Mouse (Mus musculus) CD8-positive naive resting alpha-beta T cell, adult 2 months (primary cell): ENCODE results near the gene Tcte1.

Experiments used
- DNase-seq, 2 experiments: peaks; one replicate each; pipeline ENCODE4 v3.0.0; 2022; ENCODE audit warnings: low read depth in 2 of 2, low spot score in 2 of 2

Gene Tcte1

GRCm38 (mm10) chr17:45511757-45512156 lies 11.5 kb upstream of the Tcte1 start:
- no peak for DNase-seq

DNA sequence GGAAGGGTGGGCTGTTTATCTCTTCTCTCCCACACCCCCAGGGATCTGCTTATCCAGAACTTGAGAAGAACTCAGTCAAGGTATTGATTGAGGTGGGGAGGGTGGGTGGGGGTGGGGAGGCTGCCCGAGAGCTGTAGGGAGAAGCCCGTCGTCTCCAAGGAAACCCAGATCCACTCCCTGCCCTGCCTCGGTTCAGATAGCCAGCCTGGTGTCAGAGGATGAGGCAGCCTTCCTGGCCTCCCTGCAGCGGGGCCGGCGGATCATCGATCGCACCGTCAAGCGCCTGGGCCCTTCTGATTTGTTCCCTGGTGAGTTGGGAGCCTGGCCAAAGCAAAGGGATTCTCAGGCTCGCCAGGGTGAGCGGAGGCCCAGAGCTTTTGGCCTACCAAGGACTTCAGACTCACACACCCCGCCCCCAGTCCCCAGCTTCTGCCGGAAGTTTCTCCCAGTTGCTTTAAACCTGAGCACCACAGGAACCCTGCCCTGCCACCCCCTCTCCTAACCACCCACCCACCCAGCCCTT lies 8.0 kb upstream of the Tcte1 start:
- no peak for DNase-seq

GRCm38 (mm10) chr17:45515806-45516205 lies 7.4 kb upstream of the Tcte1 start:
- no peak for DNase-seq

DNA sequence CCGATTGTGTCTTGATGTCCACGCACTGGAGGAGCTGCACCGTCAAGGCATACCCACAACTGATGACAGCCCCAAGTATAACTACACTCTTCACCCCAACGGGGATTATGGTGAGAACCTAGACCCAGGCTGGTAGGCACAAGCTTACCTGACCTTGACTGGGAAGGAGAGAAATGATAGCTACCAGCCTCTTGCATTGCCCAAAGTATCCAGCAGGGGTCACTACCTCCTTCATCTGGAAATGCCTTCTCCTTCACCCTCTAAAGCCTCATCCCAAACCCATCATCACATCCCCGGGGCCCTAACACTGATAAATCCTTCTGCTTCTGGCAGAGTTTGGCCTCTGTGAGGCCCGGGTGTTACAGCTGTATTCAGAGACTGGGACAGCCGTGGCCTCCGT lies 6.7 kb upstream of the Tcte1 start:
- DNase-seq: peak; percentile 68 to 72

GRCm38 (mm10) chr17:45517135-45517534 lies 6.1 kb upstream of the Tcte1 start:
- DNase-seq: no peak

DNA sequence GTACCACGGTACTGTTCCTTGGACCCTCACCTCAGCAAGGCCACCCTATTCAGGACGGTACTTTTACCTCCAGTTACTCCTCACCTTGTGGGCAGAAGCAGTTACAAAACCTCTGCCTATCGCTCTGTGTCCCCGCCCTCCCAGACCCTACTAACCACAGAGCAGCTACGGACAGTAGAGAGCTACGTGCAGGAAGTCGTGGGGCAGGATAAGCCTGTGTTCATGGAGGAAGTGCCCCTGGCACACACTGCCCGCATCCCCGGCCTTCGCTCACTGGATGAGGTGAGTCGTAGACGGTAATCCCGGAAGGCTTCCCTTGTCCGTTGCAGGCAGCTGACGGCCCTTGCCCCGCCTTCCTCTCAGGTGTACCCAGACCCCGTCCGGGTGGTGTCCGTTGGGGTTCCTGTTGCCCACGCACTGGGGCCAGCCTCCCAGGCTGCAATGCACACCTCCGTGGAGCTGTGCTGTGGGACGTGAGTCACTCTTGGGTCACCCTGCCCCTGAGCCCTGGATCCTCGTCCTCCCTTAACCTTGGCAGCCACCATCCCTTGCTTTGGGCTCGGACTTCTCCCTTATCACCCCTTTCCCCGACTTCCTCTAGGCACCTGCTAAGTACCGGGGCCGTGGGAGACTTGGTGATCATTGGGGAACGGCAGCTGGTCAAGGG lies 5.6 kb upstream of the Tcte1 start:
- no peak for DNase-seq

- DNase-seq: no peak
These were observed 4.3 kb upstream of the Tcte1 start for GRCm38 (mm10) chr17:45518766-45519475.

DNA sequence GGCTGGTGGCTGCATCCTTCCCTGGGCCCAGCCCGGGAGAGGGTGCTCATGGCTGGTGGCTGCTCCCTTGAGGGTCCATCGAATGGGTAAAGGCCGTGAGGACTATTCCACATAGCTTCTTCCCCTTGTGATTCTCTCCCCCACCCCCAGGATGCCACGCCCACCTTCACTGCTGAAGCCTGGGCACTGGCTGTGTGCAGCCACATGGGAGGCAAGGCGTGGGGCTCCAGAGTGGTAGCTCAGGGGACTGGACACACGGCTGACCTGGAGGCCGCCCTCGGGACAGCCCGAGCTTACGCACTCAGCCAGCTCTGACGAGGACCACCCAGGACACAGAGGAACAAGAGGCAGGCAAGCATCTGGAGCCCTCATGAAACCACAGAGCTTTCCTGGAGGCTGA lies 3.1 kb upstream of the Tcte1 start:
- DNase-seq: no peak

GRCm38 (mm10) chr17:45524961-45525360 lies 1.7 kb downstream of the Tcte1 start:
- DNase-seq: no peak

DNA sequence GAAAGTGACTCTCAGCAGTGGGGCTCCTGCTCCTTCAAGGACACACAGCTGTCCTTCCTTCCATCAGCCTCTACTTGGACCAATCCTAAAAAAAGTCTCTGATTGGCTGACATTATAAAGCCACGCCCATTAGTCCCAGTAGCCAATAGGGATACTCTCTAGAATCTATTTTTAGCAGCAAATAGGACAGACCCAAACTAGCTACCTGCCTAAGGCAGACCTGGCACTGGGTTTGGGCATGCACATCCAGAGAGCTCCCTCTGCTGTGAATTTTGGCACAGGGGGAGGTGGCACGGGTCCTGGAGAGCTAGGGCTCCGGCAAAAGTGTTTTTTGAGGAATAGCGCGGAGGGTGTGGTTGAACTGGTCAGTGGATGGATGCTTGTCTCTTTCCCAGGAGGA lies 3.3 kb downstream of the Tcte1 start:
- DNase-seq: no peak

DNA sequence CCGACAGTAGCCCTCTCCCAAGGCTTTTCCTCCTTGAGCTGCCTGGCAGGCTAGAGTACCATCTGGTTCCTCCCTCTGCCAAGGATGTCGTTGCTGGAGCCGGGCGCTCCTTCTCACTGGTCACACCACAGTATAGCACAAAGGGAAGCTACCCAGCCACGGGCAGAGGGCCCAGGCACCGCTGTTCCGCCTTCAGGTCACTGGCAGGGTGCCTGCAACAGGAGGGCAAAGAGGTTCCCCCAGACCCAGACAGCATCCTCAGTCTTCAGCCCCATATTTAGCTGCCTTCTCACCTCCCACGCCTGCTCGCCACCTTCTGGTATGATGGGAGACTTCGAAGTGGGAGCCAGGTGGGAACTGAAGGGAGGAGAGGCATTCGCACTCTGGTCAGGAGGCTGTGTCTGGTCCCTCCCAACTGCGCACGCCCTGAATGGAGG lies 7.1 kb downstream of the Tcte1 start:
- no peak for DNase-seq

- no peak for DNase-seq
These were observed 9.7 kb downstream of the Tcte1 start for GRCm38 (mm10) chr17:45532896-45533295.

GRCm38 (mm10) chr17:45536264-45536663 lies 13.0 kb downstream of the Tcte1 start:
- no peak for DNase-seq

GRCm38 (mm10) chr17:45538394-45538793 lies 15.2 kb downstream of the Tcte1 start:
- DNase-seq: no peak

DNA sequence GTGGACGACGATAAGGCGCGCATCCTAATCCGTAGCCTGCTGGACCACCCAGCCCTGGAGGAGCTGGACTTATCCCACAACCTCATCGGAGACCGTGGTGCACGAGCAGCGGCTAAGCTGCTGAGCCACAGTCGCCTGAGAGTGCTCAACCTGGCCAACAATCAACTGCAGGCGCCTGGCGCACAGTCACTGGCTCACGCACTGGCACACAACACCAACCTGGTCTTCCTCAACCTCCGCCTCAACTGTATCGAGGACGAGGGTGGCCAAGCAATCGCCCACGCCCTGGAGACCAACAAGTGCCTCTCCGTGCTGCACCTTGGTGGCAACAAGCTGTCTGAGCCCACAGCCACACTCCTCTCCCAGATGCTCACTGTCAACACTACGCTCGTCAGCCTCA lies 16.4 kb downstream of the Tcte1 start:
- DNase-seq: no peak

GRCm38 (mm10) chr17:45542129-45542528 lies 18.9 kb downstream of the Tcte1 start:
- no peak for DNase-seq

DNA sequence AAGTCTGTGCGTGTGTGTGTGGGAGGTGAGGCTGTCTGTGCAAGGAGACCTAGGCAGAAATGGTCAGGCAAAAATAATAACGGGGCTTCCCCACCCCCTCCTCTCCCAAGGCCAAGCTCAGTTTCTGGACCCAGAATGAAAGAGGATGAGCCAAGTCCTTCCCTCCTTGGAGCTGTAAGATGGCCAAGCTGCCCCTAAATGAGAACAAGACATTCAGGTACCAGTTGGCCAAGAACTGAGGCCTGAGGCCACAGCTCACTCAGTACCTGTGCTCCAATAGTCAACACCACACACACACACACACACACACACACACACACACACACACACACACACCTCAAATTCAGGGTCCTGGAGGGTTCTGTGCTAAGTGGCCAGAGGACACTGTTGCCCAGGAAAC lies 19.5 kb downstream of the Tcte1 start:
- no peak for DNase-seq

GRCm38 (mm10) chr17:45543115-45543514 lies 19.9 kb downstream of the Tcte1 start:
- no peak for DNase-seq

GRCm38 (mm10) chr17:45544001-45544872 lies 21.0 kb downstream of the Tcte1 start:
- no peak for DNase-seq

DNA sequence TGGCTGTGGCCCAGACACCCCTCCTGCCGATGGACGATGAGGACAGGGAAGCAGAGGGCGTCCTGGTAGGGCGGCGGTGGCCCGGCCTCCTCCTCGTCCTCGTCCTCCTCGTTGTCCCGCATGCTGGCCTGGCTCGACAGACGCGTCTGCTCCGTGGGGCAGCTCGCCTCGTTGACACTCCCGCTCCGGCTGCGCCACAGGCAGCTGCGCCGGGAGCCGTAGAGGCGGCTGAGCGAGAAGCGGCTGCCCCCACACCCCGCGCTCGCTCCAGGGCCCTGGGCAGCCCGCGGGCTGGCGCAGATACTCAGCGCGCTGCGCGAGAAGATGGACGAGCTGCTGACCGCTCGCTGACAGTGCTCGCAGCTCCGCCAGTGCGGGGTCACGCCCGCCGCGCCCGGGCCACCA lies 21.6 kb downstream of the Tcte1 start:
- DNase-seq: no peak

- DNase-seq: no peak
These were observed 22.2 kb downstream of the Tcte1 start for GRCm38 (mm10) chr17:45545278-45545961.
